Mouse (Mus musculus) adrenal gland, postnatal 4 days (tissue): ENCODE measurements around the gene Calml3. TPM values are rescaled to one million over a fixed set of nuclear protein-coding genes. Genes with fewer than 3 reads are reported as not detected.
"Not testable (repeated sequence)": the region's sequence is repeated elsewhere in the genome, so short reads cannot be mapped to it uniquely, and the experiment has no call there.

Experiments
- DNase-seq, 2 experiments: peaks; one replicate each; pipeline ENCODE4 v3.0.0; 2021 to 2022; ENCODE audit warnings: low spot score in 2 of 2, mixed read lengths in 2 of 2
- long read RNA-seq, 2 experiments: library from polyadenylated mRNA; stranded (forward); transcript quantifications; one replicate each; pipeline ENCODE4 v2.0.0; 2021
- total RNA-seq, 2 experiments: library from RNA; stranded (reverse); gene quantifications; 2 replicates each; pipeline ENCODE4 v1.2.3; 2021

Calml3 gene
- total RNA-seq: not detected
- long read RNA-seq, experiment 1: 0 reads
- long read RNA-seq, experiment 2: 0 reads

DNA sequence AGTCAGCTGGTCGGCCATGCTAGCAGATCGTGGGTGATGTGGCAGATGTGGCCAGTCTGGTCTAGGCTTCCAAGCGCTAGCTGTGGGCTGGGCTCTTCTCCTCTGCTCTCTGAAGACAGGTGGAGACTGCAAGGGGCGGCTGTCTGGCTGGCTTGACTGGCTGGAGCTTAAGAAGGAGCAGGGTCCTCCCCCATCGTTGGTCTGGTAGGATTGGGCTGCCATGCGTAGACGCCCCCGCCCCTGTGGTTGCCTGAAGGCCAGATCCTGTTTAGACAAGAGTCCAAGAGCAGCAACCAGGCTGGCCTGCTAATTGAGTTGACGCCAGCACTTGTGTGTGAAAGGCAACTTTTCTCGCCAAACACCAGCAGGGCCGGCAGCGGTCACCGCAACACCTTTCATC lies at the start of gene Calml3:
Gene Calml3, minus strand, starts transcription at position 131 of the 400 bp plus-strand sequence.
- no peak for DNase-seq

DNA sequence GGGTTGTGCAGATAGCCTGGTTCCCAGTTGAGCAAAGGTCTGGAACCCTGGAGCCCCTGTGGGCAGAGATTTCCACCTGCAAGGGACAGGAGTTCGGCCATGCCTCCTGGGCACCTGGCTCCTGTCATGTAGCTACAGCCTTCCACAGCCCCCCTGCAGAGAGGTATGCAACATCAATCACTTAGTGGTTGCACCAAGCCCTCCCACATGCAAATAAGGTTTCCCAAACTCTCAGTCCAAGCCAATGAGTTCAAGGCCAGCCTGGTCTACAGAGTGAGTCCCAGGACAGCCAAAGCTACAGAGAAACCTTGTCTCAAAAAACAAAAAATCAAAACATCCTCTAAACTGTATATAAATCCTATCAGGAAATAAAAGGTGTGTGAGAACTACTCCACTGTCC lies 46.2 kb upstream of the Calml3 start:
- no peak for DNase-seq

DNA sequence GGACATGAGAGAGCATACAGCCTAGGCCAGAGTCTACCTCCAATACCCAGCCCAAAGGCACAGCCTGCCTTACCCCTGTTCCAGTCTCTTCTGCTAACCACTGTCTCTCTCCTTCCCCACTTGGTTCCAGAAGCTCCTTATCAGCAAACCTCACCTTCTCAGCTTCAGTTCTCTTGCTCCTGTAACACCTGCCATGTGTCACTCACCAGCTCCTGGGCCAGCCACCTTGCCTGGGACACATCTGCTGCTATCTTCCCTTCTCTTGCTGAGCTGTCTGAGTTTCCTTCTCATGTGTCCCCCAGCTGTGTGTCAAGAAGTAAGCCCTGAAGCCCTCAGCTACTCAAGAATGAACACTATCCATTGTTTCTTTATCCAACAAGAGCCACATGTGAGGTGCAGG lies 36.5 kb upstream of the Calml3 start:
- DNase-seq: not testable (repeated sequence)

DNA sequence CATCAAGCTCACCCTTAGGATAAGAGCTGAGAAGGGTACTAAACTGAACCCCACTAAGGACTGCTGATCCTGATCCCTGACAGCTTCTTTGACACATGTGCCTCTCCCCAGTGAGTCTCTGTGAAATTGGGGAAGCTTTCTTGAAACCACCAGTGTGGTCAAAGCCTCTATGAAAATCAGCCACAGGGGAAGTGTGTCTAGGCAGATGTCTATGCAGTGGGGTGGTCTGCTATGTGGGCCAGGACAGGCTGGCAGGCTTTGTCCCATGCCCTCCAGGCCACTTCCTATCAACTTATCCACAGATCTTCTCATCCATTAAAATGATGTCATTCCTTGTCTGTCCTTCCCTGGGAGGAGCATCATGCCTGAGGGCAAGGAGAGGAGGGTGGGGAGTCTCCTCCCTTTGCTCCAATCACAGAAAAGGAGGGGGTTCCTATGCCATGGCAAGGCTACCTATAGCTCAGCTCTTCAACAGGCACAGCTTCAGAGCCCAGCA lies 33.2 kb upstream of the Calml3 start, which contains the start of gene Calm4:
Gene Calm4, plus strand, starts transcription at position 446 of the 496 bp plus-strand sequence.
- not testable (repeated sequence) for DNase-seq

DNA sequence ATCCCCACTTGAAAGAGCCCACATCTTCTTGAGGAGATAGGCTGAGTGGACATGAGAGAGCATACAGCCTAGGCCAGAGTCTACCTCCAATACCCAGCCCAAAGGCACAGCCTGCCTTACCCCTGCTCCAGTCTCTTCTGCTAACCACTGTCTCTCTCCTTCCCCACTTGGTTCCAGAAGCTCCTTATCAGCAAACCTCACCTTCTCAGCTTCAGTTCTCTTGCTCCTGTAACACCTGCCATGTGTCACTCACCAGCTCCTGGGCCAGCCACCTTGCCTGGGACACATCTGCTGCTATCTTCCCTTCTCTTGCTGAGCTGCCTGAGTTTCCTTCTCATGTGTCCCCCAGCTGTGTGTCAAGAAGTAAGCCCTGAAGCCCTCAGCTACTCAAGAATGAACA lies 29.5 kb upstream of the Calml3 start:
- DNase-seq: not testable (repeated sequence)

DNA sequence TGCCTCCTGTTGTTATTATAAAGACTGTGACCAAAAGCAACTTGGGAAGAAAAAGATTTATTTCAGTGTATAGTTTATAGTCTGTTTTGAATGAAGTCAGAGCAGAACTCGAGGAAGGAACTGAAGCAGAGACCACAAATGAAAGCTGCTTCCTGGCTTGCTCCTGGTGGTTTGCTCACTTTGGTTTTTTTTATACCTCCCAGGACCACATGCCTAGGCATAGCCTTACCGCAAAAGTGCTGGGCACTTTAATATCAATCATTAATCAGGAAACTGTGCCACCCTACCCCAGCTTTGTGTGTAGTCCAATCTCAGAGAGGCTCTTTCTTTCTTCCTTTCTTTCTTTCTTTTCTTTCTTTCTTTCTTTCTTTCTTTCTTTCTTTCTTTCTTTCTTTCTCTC lies 28.3 kb upstream of the Calml3 start:
- no peak for DNase-seq

DNA sequence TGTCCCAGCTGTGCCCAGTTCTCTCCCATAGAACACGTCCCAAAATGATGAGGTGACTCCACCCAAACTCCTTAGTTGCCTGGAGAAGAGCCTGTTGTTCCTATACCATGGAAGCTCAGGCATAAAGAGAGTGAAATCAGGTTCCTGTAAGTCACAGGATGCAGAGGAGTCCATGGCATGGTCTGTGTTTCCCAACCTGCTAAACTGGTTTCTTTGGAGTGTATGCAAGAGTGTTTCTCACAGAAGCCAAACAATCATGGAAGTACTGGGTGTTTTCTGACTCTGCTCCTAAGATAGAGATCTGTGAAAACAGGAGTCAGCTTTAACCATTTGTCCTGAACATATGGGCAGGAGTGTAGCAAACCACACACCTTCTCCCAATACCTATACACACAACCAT lies 27.9 kb upstream of the Calml3 start:
- DNase-seq: no peak

DNA sequence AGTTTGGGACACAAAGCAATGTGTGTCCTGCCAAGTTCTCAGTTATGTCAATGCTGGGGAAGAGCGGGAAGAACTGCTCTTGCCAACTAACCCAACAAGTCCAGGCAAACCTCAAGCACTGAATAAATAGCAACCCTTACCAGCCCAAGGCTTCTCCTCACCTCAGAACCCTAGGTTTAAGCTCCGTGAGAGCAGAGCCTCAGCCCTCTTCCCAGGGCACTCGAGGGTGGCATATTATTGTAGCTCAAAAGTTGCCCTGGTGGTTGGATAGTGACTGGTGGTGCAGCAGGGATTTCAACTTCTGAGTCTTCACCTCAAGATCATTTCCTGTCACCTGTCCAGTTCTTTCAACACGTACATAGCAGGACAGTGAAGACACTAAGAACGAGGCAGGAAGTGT lies 27.4 kb upstream of the Calml3 start:
- DNase-seq: no peak

DNA sequence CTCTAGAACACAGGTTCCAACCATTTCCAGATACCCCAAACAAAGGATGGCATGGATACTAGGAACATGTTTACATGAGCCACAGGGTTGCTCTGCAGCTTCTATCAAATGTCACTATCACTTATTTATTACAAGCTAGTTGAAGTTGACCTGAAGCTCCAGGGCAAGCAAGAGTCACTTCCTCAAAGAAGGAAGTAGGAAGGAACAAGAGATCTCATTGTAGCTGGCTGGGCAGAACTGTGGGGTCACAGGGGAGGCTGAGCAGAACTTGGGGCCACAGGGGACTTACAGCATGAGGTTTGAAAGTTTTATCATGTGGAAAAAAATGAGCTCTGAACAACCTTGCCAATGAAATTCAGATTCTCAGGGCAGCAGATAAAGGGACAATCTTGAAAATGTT lies 21.6 kb upstream of the Calml3 start:
- DNase-seq: no peak

DNA sequence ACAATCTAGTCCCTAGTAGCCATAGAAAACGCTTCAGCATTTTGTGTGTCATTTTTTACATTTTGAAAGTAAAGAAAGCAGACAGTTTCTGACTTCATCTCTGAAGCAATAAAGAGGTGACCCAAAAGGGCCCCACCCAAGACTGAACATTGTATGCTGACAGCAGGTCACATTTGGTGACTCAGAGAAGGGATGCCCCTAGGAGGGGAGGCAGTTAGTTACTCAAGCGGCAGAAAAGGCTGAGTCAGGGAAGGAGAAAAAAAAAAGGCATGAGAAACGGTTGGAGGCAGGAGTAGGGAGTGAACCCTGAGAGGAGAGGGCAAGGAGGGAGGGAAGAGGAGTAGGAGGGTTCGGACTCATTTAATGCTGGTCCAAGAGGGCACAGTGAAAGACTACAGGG lies 18.0 kb upstream of the Calml3 start:
- no peak for DNase-seq

DNA sequence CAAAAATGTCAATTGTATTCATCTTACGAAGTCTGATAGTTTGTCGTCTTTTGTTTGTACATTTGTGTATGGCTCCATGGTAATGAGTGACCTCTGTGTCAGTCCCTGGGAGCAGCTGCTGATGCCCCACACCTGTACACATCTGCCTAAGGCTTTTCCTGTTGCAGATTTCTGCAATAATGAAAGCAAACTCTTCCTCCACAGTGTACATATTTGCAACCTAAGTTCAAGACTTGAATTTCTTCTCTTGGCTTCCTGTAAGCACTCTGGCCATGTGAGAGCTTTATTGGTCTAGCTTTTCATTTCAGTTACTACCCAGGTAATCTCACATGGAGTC lies 14.6 kb upstream of the Calml3 start:
- no peak for DNase-seq

DNA sequence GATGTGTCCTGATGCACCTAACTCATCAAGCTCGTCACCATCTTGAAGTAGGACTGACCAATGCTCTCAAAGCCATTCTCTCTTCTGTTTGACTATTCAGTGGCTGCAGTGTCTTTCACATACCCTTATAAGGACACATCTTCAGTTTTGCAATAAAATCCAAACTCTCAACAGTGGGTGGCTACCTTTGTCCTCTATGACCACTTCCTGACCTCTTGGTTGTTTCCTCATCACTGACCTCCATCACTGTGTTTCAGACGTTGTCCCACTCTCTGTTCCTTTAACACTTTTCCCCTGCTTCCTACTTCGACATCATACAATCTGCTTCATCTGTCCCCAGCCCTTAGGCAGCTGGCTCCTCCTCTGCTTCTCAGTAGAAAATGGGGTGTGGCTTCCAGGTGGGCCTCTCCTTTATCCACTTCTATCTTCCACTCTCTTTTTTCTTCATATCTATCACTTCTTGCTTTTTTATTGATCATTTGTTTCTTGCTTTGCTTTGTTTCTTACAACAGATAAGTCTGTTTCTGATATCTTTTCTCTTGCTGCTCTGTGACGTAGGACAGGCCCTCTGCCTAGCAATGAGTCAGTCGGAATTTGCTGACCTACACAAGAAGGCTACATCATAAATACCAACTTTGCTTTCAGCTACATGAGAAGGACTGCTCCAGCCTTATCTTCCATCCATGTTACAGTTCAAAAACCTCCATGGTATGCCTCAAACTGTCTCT lies 14.1 kb upstream of the Calml3 start:
- DNase-seq: no peak

DNA sequence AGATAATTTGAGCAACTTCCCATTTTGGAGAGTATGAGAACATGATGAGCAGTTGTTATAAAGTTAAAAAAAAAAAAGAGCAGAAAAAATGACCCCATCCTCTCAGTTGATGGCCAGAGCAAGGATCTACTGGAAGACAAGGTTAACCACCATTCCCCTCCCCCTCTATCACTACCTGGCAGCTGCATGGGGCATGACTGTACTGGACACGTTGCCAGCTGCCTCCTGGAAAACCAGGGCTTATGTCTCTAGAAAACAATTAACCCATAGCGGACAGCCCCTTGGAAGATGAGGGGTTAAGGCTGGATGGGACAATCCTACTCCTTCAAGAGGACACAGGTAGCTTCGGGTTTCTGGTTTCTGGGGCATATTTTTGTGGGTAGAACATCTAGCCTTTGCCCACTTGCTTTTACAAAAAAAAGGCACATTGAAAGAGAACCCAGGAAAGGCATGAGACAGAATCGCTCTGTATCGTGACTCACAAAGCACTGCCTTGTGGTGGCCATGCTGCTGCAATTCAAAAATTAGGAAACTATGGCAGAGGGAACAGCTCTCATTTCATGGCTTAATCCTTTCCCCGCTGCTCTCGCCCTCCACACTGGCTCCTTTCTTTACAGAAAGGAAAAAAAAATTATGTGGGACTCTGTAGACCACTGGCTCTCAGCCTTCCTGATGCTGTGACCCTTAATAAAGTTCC lies 3.2 kb upstream of the Calml3 start:
- no peak for DNase-seq

DNA sequence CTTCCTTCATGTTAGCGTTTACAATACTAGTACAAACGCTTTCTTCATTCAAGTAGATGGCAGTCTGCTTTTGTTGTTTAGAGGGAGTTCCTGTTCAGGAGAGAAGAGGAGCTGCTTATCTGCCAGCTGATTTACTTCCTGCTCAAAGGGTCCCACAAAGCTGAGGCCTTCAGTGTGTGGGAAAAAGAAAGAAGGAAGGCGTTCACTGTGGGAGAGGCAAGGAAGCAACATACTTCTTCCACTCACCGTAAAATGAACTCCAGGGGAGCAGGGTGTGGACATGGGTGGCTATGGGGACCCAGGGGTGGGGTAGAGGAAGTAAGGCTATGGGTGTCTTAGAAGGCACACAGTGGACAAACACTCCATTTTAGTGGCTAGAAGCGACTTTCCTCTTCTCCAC lies 1.5 kb upstream of the Calml3 start:
- no peak for DNase-seq

DNA sequence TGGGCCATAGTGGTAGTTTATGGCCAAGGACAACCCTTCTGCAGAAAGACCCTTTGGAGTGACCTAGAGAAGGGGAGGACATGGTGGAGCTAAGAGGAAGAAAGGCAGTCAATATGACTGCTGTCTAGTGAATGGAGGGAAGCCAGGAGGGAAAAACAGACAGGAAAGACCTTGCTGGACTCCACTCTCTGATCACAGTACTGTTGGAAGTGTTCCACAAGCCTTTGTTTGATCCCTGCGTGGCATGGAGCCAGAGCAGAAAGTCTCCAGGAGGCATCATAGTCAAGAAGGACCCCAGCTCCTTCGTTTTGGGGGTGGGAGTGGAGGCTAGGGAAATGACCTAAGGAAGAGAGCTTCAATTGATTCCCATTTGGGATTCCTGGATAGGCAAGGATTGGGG lies 1.0 kb upstream of the Calml3 start:
- no peak for DNase-seq

DNA sequence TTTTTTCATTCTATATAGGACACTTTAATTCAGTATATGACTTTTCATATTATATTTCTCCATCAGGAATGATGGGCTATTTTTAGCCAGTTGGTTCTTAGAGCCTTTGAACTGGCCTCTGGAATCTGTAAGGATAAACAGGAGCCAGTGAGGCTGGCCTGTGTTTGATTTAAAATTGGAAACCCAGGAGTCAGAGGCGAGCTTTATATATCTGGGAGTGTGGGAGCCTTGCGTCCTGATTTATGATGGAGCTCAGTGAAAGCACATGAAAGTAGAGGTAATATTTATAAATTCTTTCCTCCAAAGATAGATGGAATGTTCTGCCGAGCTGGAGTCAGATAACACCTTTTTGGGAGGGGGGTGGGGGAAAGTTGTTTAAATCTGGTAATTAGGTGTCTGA lies 4.7 kb downstream of the Calml3 start:
- DNase-seq: no peak

DNA sequence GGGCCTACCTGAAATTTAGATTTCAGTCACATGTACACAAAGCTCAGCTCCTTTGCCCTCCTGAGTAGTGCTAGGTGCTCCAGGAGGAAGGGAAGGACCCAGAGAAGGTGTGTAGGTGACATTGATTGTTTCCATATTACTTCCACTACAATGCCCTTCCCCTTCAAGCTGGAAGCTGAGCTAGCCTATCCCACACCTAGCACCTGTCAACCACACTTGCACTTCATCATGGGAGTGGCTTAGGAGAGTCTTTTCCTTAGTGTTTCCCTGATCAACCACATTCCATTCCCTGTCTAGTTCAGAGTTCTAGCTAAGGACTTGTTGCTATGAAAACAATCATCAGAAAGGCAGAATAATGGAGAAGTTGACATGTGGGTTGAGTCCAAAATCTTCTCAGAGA lies 5.4 kb downstream of the Calml3 start:
- no peak for DNase-seq

DNA sequence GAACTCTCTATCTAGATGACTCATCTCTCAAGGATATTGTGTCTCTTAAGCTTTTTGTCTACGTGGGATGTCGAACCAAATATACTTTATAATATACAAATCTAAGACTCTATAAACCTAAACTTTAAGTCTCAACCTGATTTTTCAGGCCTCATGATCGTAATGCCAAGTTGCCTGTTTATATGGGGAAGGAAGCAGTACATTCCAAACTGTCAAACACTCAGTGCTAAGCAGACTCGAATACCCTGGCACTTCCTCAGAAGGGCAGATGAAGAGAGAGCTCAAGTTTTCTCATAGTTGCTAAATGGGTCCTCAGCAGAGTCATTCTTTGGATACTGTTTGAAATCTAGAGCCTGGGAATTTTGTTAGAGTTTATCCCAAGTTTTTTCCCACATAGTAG lies 7.5 kb downstream of the Calml3 start:
- no peak for DNase-seq

DNA sequence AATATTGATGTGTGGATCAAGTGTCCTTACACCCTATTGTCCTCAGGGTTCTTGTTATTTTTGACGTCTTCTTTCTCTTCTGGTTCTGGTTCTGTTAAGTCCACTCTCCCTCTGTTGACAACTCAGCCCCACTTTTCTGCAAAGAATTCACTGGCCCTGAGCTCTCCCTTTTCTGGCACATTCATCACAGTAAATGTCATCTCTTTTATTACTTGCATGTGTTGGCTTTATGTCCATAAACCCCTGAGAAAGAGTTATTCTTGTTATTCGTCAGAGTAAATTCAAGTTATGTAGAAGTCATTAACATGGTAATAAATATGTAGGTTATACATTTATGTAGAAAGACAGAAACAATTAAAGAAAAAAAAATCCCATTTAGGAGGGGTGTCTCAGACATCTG lies 14.6 kb downstream of the Calml3 start:
- no peak for DNase-seq

DNA sequence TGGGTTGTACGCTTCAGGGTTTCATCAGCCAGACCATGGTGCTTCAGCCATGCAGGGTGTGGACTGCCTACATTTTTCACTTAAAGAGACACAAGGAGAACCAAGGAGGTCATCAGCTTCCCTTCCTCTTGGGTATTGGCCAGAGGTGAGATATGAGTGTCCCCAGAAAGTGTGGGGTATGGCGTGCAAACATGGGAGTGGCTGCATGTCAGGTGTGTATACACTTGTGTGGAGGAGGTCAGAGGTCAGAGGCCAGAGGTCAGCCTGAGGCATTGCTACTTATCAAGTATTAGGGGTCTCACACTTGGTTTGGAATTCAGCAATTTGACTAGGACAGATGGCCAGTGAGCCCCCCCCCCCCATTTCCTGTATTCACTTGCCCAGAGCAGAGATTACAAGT lies 15.5 kb downstream of the Calml3 start:
- no peak for DNase-seq

DNA sequence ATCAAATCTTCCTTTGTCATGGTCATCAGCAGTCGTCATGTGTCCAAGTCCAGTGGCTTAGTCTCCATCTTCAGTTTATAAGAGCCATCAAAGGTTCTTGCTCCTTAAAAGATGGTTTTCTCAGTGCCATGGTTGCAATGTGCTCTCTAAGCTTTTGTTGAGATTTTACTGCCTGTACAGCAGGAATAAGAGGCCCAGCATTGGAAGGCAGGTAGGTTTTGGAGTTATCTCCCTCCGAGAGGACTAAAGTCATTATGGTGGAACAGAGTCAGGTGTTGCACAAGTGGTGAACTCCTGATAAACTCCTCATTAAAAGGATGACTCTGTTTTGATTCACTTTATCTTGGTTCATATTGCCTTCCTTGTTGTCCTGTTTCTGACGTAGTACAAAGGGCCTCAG lies 16.5 kb downstream of the Calml3 start:
- no peak for DNase-seq

DNA sequence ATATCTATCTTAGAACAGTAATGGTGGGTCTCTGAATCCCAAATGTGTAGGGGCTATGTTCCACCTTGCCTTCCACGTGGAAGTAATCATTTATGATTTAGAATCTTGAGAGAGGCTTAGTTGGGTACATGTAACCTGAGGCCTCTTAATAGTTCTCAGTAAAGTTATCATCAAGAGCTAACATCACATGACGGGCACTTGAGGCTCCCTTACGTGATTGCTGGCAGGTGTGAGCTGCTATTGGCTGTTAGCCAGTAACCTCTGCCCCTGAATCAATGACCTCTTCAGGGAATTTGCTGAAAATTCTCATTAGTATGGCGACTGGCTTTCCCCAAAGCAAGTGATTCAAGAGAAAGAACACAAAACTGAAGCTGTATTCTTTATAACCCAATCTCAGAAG lies 17.0 kb downstream of the Calml3 start:
- no peak for DNase-seq

DNA sequence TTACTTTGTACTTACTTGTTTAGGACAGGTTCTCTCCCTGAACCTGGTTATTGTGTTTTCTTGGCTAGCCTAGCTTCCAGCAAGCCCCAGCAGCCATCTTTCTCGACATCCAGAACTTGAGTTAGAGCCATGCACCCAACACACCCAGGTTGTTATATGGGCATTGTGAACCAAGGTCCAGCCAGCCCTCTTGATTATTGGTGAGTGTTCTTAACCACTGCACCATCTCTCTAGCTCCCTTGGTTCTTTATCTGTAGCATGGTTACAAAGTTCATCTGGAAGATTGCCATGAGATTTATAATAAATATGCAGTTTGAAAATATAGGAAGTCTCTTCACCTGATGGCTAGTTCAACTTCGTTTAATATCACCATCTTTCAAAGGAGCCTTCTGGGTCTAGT lies 20.5 kb downstream of the Calml3 start:
- DNase-seq: no peak
